Mouse (Mus musculus) pancreas, adult 10 weeks (tissue): ENCODE results near the gene Olfr1053. TPM values are rescaled to one million over a fixed set of nuclear protein-coding genes. Genes with fewer than 3 reads are reported as not detected.

Experiments used
- polyA plus RNA-seq: library from polyadenylated mRNA; stranded (reverse); fragments of 350-450 nt; fragmentation: Illumina TruSeq; extraction: RNeasy Lipid Tissue Mini Kit (QIAGEN cat#74804); gene quantifications from one replicate; pipeline ENCODE4 v1.2.3, GENCODE M21; 2015; ENCODE audit warnings: low read depth, low replicate concordance; ENCODE audit not compliant: insufficient read depth

The Olfr1053 gene
- not detected for polyA plus RNA-seq

DNA sequence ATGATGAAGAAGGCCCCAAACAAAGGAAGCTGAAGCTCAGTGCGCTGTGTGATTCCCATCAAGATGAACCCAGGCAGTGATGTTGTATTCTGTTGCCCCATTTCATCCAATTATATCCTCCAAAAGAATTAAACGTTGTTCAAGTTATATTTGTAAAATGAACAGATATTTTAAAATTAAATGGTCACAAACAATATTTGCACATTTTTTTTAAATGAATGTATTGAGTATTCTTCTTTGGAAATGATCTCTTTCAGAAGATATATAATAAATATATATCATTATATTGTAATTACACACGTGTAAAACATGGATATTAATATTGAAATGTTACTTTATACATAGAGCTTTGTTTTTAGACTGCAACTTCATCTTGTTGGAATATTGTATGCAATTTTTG is at the start of gene Olfr1053:
Gene Olfr1053, minus strand, starts transcription at position 101 of the 400 bp plus-strand sequence.

DNA sequence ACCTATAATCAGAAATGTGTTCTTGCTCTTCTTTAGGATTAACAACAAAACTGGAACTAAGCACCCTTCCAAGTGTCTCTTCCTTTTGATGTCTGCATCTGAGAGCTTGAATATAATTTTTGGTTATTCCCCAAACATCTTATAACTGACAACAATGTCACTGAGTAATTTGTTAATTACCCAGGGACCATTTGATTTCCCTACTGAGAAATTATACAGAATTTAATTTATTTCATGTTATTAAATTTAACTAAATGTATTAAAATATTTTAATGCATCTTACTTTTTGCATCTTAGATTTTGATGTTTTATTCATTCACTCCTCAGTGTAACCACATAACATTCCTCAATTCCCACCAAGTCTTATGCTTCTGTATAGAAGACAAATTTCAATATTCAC is 47.3 kb upstream of the Olfr1053 start, which contains the start of gene Olfr1056:
Gene Olfr1056, minus strand, starts transcription at position 101 of the 400 bp plus-strand sequence.

DNA sequence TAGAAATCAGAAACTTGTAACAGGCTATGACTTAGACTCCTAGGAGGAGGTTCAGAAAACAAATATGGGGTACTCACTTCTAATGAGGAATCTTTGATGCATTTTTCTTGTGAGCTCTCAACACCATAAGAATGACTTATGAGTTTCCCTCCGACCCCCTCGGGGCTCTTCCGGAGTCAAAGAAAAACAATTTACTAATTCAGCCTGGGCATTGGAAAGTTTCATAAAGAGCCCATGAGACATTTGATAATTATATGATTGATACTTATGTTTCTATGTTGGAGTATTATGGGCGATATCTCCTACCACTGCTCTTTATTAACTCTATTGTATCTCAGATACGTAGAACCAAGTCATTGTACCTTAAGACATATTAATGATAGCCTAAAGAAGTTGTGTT is 35.1 kb upstream of the Olfr1053 start, which contains the start of gene Olfr1055:
Gene Olfr1055, minus strand, starts transcription at position 101 of the 400 bp plus-strand sequence.

DNA sequence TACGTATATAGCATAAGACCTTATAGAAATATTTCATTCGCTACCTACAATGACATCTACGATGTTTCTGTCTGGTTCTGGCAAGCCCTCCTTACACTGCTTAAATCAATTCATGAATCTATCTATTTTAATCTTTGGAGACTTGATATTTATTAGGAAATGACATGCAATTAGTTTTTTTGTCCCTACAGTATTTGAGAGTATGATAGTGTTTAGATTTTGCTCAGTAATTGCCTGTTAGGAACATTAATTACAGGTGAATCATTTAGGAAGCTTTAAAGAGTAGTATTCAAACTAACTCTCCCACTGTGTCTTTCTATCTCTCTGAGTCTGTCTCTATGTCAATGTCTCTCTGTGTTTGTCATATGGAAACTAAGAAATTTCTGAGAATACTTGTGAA is 20.2 kb upstream of the Olfr1053 start, which contains the start of gene Olfr1054:
Gene Olfr1054, minus strand, starts transcription at position 101 of the 400 bp plus-strand sequence.

DNA sequence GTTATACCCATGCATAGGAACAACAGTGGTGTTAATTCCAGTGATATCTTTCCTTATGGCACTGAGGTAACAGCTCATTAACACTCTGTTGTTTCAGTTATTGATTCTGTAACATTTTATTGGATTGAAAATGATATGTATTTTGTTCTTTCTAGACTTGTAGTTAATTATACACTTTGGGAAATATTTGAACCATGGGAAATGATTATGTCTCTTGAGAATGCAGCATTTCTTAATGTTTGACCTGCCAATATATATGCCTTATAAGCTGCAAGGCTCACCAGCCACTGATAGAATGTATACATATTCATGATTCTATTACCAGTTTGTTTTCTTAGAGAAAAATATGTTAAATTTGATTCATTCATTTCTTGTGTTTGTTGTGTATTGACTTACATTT is 22.9 kb downstream of the Olfr1053 start, which contains the start of gene Olfr1052:
Gene Olfr1052, plus strand, starts transcription at position 301 of the 400 bp plus-strand sequence.

DNA sequence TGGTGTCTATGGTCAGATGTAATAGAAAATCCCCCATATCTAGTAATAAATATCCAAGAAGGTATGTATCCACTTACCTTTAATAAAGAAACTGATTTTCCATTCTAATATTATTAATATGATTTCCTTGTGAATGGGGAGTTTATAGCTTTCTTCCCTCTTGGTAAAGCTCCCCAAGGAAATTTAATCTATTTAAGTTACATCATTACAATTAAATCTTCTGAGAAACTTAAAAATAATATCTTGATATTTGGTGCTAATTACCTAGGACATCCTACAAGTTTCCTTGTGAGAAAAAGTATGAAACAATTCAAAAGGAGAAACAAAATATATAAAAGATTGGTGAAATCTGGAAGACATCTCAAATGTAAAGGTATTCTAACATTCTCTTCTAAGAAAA is 36.1 kb downstream of the Olfr1053 start, which contains the start of gene Olfr1051:
Gene Olfr1051, minus strand, starts transcription at position 101 of the 400 bp plus-strand sequence.

Other genes starting within 250 kb of the Olfr1053 start
- gene Olfr1036, start 241.3 kb downstream of the Olfr1053 start, polyA plus RNA-seq: not detected
- not detected for gene Olfr1037, start 227.9 kb downstream of the Olfr1053 start, polyA plus RNA-seq
- not detected for gene Olfr1039, start 179.4 kb downstream of the Olfr1053 start, polyA plus RNA-seq
- gene Olfr1040, start 168.6 kb downstream of the Olfr1053 start, polyA plus RNA-seq: not detected
- not detected for gene Olfr1042, start 153.4 kb downstream of the Olfr1053 start, polyA plus RNA-seq
- not detected for gene Olfr1043, start 147.8 kb downstream of the Olfr1053 start, polyA plus RNA-seq
- not detected for gene Olfr1044, start 137.5 kb downstream of the Olfr1053 start, polyA plus RNA-seq
- not detected for gene Olfr52, start 129.6 kb downstream of the Olfr1053 start, polyA plus RNA-seq
- gene Olfr1045, start 112.3 kb downstream of the Olfr1053 start, polyA plus RNA-seq: not detected
- not detected for gene Olfr1046, start 96.0 kb downstream of the Olfr1053 start, polyA plus RNA-seq
- not detected for gene Olfr1047, start 83.9 kb downstream of the Olfr1053 start, polyA plus RNA-seq
- not detected for gene Olfr1048, start 75.0 kb downstream of the Olfr1053 start, polyA plus RNA-seq
- not detected for gene Olfr1049, start 57.0 kb downstream of the Olfr1053 start, polyA plus RNA-seq
- gene Olfr1051, start 36.2 kb downstream of the Olfr1053 start, polyA plus RNA-seq: not detected
- gene Olfr1052, start 22.8 kb downstream of the Olfr1053 start, polyA plus RNA-seq: not detected
- gene Olfr1054, start 20.1 kb upstream of the Olfr1053 start, polyA plus RNA-seq: not detected
- not detected for gene Olfr1055, start 35.0 kb upstream of the Olfr1053 start, polyA plus RNA-seq
- not detected for gene Olfr1056, start 47.2 kb upstream of the Olfr1053 start, polyA plus RNA-seq
- not detected for gene Olfr1057, start 63.1 kb upstream of the Olfr1053 start, polyA plus RNA-seq
- gene Olfr1058, start 73.3 kb upstream of the Olfr1053 start, polyA plus RNA-seq: not detected
- not detected for gene Olfr1061, start 98.8 kb upstream of the Olfr1053 start, polyA plus RNA-seq
- gene Olfr1062, start 111.5 kb upstream of the Olfr1053 start, polyA plus RNA-seq: not detected
- not detected for gene Olfr1065, start 135.3 kb upstream of the Olfr1053 start, polyA plus RNA-seq
- gene Olfr1066, start 141.0 kb upstream of the Olfr1053 start, polyA plus RNA-seq: not detected
- not detected for gene Olfr228, start 172.1 kb upstream of the Olfr1053 start, polyA plus RNA-seq
- gene Olfr1076, start 193.2 kb upstream of the Olfr1053 start, polyA plus RNA-seq: not detected
- gene Olfr1079, start 227.2 kb upstream of the Olfr1053 start, polyA plus RNA-seq: not detected
- not detected for gene Olfr1080, start 243.0 kb upstream of the Olfr1053 start, polyA plus RNA-seq